Mouse (Mus musculus): ENCODE measurements around the gene Prdm12. TPM values are rescaled to one million over a fixed set of nuclear protein-coding genes. Genes with fewer than 3 reads are reported as not detected.

Gene Prdm12
- total RNA-seq (2017) = not detected in 2 replicates

DNA sequence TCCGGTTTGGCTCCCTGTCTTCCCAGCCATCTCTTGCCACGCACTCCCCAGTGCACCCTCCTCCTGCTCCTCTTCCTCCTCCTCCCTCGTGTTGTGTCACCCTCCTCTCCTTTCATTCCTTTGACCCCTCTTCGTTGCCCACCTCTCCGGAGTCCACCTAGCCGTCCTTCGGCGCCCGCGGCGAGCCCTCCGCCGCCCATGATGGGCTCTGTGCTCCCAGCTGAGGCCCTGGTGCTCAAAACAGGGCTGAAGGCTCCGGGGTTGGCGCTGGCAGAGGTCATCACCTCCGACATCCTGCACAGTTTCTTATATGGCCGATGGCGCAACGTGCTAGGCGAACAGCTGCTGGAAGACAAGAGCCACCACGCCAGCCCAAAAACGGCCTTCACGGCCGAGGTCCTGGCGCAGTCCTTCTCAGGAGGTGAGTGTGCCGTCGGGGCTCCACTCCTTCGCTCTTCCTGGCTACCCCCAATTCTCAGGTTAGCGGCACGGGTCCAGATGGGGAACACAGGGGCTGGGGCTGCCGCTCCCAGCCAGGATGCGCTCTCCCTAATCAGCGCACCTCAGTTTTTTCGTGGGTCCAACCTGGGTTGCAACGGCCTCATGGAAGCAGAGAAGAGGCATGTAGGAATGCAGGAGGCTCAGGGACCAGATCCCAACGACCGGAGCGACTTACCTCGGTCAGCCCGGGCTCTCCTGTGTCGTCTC, at the start of gene Prdm12:
Prdm12 (plus strand) TSS at position 137 of the 708 bp plus-strand sequence.
- no peak for ATAC-seq (ENCODE audit: extremely low read depth, insufficient number of reproducible peaks, low FRiP score, poor library complexity, severe bottlenecking)

- no peak for ATAC-seq (ENCODE audit: extremely low read depth, insufficient number of reproducible peaks, low FRiP score, poor library complexity, severe bottlenecking)
Observed at GRCm38 (mm10) chr2:31591799-31592484, 47.9 kb upstream of the Prdm12 start.

DNA sequence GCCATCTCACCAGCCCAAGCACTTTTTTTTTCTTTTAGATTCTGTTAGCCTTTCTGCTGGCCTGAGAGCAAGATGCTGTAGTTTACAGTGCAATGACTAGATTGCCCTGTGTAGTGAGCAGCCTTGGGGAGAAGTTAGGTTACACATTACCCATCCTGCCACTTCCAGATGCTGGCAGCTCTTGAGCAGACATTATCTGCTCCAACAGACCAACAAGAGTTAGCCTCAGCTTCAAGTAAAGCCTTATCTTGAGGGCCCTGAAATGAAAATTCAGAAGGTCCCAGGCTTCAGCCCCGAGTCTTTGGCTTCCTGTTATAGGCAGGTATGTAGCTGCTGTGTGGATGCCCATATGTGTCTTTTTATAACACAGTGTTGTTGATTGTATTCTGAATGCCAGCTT, 32.3 kb upstream of the Prdm12 start:
- ATAC-seq (ENCODE audit: extremely low read depth, insufficient number of reproducible peaks, low FRiP score, poor library complexity, severe bottlenecking) = no peak

DNA sequence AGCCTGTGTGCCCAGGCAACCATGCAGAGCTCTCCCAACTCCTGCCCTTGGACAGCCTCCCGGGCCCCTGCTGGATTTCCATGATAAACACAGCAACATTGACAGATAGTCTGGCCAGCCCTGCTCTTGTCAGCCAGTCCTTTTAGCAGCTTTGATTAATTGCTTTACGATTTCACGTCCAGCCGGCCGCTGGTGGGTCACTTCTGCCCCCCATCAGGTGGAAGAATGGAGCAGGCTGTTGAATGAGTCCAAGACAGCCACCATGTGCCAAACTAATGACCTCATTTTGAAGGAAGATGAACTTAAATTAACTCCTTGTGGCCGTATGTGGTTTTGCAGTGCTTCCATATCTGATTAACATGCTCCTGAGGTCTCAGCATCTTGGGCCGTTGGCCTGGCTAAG, 30.0 kb upstream of the Prdm12 start:
- ATAC-seq (ENCODE audit: extremely low read depth, insufficient number of reproducible peaks, low FRiP score, poor library complexity, severe bottlenecking) = no peak

GRCm38 (mm10) chr2:31610922-31611321, 28.9 kb upstream of the Prdm12 start:
- ATAC-seq (ENCODE audit: extremely low read depth, insufficient number of reproducible peaks, low FRiP score, poor library complexity, severe bottlenecking) = no peak

DNA sequence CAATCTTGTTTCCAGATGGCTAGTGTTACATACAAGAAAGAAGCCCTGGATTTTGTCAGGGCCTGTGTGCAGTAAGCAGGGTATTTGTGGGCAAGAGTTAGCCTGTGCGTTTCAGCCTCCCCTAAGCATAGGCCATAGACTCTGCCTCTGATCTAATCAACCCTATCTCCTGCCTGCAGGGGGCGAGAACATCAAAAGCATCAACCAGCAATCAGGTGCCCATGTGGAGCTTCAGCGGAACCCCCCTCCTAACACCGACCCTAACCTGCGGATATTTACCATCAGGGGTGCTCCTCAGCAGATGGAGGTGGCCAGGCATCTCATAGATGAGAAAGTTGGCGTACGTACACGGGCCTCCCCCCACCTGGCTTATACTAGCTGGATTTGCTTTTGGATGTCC, 28.4 kb upstream of the Prdm12 start:
- no peak for ATAC-seq (ENCODE audit: extremely low read depth, insufficient number of reproducible peaks, low FRiP score, poor library complexity, severe bottlenecking)

DNA sequence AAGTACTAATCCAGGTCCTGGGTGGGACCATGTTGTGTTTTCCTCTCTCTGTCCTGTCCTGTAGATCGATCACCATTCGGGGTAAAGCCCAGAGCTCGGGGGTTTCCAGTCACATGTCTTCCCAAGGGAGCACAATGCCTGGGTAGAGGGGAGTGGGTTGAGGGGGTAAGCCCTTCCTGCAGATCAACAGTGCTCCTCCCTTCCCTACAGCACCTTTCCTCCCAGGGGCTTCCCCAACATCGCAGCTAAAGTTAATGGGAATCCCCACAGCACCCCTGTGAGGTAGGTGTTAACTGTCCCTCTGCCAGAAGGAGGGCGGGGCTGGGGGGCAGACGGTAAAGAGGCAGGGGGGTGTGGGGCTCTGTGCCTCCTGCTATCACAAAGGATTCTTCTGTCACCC, 27.2 kb upstream of the Prdm12 start:
- ATAC-seq (ENCODE audit: extremely low read depth, insufficient number of reproducible peaks, low FRiP score, poor library complexity, severe bottlenecking) = no peak

GRCm38 (mm10) chr2:31613781-31614180, 26.1 kb upstream of the Prdm12 start:
- no peak for ATAC-seq (ENCODE audit: extremely low read depth, insufficient number of reproducible peaks, low FRiP score, poor library complexity, severe bottlenecking)

- no peak for ATAC-seq (ENCODE audit: extremely low read depth, insufficient number of reproducible peaks, low FRiP score, poor library complexity, severe bottlenecking)
Observed at GRCm38 (mm10) chr2:31618484-31619161, 21.2 kb upstream of the Prdm12 start.

GRCm38 (mm10) chr2:31619208-31619607, 20.6 kb upstream of the Prdm12 start:
- ATAC-seq (ENCODE audit: extremely low read depth, insufficient number of reproducible peaks, low FRiP score, poor library complexity, severe bottlenecking) = no peak

GRCm38 (mm10) chr2:31633531-31633930, 6.3 kb upstream of the Prdm12 start:
- no peak for ATAC-seq (ENCODE audit: extremely low read depth, insufficient number of reproducible peaks, low FRiP score, poor library complexity, severe bottlenecking)

DNA sequence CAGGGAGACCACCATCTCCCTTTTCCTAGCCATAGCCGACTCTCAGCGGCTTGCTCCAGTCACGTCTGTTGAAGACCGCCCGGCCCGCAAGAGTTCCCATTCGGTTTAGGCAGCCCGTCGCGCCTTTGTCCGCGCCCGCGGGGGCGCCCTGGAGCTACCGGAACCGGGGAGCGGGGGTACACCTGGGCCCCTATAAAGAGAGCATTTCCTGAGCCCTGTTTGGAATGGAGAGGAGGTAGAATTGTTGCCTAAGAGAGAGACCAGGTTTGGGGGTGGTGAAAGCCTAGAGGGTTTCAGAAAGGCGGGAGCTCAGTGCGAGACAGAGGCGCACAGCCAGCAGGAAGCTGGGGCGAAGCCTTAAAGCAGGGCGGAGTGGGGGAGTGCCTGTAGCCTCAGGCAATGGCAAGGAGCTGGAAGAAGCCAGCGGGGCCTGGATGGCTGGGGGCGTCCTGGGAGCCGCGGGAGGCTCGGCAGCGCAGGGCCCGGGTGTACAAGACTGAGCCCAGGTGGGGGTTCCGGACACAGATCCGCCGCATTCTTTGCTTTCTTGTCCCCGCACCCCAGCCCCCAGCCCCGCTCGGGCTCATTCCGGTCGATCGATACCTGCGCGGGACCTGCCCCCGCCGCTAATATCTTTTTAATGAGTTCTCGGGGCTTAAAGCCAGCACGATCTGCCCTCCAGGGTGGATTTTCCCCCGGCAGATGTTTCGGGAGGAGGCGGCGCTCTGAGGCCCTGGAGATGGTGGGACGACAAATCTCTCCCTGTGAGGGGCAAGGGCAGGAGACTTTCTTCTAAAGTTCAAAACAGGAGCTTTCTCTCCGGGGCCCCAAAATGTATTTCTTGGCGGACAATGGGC, 4.3 kb upstream of the Prdm12 start:
- ATAC-seq (ENCODE audit: extremely low read depth, insufficient number of reproducible peaks, low FRiP score, poor library complexity, severe bottlenecking) = no peak

GRCm38 (mm10) chr2:31636138-31636741, 3.6 kb upstream of the Prdm12 start:
- ATAC-seq (ENCODE audit: extremely low read depth, insufficient number of reproducible peaks, low FRiP score, poor library complexity, severe bottlenecking) = no peak

GRCm38 (mm10) chr2:31636742-31637141, 3.1 kb upstream of the Prdm12 start:
- ATAC-seq (ENCODE audit: extremely low read depth, insufficient number of reproducible peaks, low FRiP score, poor library complexity, severe bottlenecking) = no peak

DNA sequence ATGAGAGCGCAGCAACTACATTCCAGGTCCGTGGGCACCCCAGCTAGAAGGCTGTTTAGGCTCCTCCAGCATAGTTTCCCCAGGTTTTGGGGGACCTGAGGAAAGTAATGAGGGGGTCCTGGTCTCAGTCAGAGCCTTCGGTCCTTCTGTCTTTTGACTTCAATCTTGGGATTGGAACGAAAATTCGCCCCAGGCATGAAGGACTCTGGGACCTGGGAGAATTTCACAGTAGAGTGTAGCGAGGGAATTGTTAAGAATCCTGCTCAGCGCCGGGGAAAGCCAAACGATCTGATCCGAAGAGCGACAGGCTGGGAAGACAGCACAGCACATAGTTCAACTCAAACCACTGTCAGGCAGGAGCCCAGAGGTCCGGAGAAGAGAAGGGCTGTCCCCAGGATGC, 2.5 kb upstream of the Prdm12 start:
- ATAC-seq (ENCODE audit: extremely low read depth, insufficient number of reproducible peaks, low FRiP score, poor library complexity, severe bottlenecking) = no peak

- no peak for ATAC-seq (ENCODE audit: extremely low read depth, insufficient number of reproducible peaks, low FRiP score, poor library complexity, severe bottlenecking)
Observed at GRCm38 (mm10) chr2:31637807-31638206, 2.0 kb upstream of the Prdm12 start.

GRCm38 (mm10) chr2:31638581-31639465, 1.0 kb upstream of the Prdm12 start:
- no peak for ATAC-seq (ENCODE audit: extremely low read depth, insufficient number of reproducible peaks, low FRiP score, poor library complexity, severe bottlenecking)

DNA sequence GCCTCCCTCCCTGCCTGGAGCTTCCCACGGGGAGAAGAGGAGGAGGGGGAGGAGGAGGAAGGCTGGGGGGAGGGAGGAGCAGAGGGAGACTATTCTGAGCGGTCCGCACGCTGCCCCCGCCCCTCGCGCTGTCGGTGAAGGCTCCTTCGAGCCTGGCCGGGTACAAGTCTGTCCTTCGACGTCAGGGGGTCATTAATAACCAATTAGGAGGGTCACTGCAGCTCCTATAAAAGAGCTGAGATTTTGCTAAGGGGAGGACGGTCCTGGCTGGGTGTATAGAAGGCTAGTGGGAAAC, 424 bp upstream of the Prdm12 start:
- no peak for ATAC-seq (ENCODE audit: extremely low read depth, insufficient number of reproducible peaks, low FRiP score, poor library complexity, severe bottlenecking)
